Mouse (Mus musculus) frontal cortex, adult 2 months (tissue): ENCODE measurements around the gene Cep63. TPM values are rescaled to one million over a fixed set of nuclear protein-coding genes. Genes with fewer than 3 reads are reported as not detected.

Source experiments
- polyA plus RNA-seq: library from polyadenylated mRNA; depleted of rRNA; stranded (reverse); fragments of >200 nt; gene quantifications from 2 replicates; pipeline ENCODE4 v1.2.3, GENCODE M21; 2012; rRNA removed

The Cep63 gene
- polyA plus RNA-seq, 1 experiment: 44.6 TPM

Other genes with a start within 250 kb of the Cep63 start
- 1.3 and 1.8 TPM in 2 replicates for gene Ky, start 120.8 kb downstream of the Cep63 start, polyA plus RNA-seq
- 139 and 152 TPM in 2 replicates for gene Anapc13, start 238 bp downstream of the Cep63 start, polyA plus RNA-seq
- gene Amotl2, start 90.1 kb upstream of the Cep63 start, polyA plus RNA-seq: 13.9 and 14.1 TPM in 2 replicates
- 36.9 and 38.6 TPM in 2 replicates for gene Ryk, start 208.4 kb upstream of the Cep63 start, polyA plus RNA-seq